Mouse (Mus musculus): Measurements from ENCODE around the gene Id1. TPM values are rescaled to one million over a fixed set of nuclear protein-coding genes. Genes with fewer than 3 reads are reported as not detected.

Gene Id1
- total RNA-seq, 1 experiment, result 122 TPM

- Histone ChIP-seq H3K9ac (ENCODE audit: insufficient read depth, low read depth, low read length, poor library complexity, severe bottlenecking) (no peak overlapping the region), H3K4me1 (ENCODE audit: control insufficient read depth in 2 of 2, insufficient read depth in 2 of 2, low read length in 2 of 2, poor library complexity in 1 of 2) (peaks cover 14 to 34% of the 10 kb centered on the region in 2 experiments), H3K27ac (ENCODE audit: insufficient read depth, low read depth, low read length, poor library complexity, severe bottlenecking) (no peak overlapping the region), H3K4me3 (ENCODE audit: insufficient read depth in 1 of 2, low read depth in 1 of 2, low read length in 2 of 2, poor library complexity in 1 of 2, severe bottlenecking in 1 of 2) (peak overlapping the region; percentile 25 to 32), H3K36me3 (ENCODE audit: control insufficient read depth, insufficient read depth, low read length, poor library complexity, severe bottlenecking) (no peaks in the 10 kb centered on the region), H3K9me3 (ENCODE audit: control insufficient read depth, insufficient read depth, low read depth, low read length) (no peaks in the 10 kb centered on the region)
- TF ChIP-seq ZC3H11A (IDR thresholded peaks at IDR 0.05; ENCODE audit: borderline replicate concordance, low read depth, low read length) (no peak), ZNF384 (IDR thresholded peaks at IDR 0.05; ENCODE audit: low read depth, low read length) (no peak), MAFK (IDR thresholded peaks at IDR 0.05; ENCODE audit: insufficient read depth, low read depth, low read length) (no peak), CHD2 (IDR thresholded peaks at IDR 0.05; ENCODE audit: low read depth, low read length) (no peak), HCFC1 (IDR thresholded peaks at IDR 0.05; ENCODE audit: borderline replicate concordance, insufficient read depth, low read length) (no peak)
- DNase-seq (ENCODE audit: low read depth, low spot score), result peak; percentile 76
- in situ Hi-C loops (cut with MboI; ENCODE audit: low sequenced_read_pairs in 2 of 2, unreplicated experiment in 2 of 2), result loop anchor here in 1 of 2 experiments (5.0 kb wide), 1 partner anchor 33 kb away; no protein-coding TSS in a partner anchor
Measured at GRCm38 (mm10) chr2:152734984-152735383, 1.1 kb upstream of the Id1 start.

GRCm38 (mm10) chr2:152736748-152737147, 697 bp downstream of the Id1 start:
- H3K36me3 ChIP-seq (ENCODE audit: control insufficient read depth, insufficient read depth, low read length, poor library complexity, severe bottlenecking), result no peaks in the 10 kb centered on the region
- H3K4me1 ChIP-seq (ENCODE audit: control insufficient read depth in 2 of 2, insufficient read depth in 2 of 2, low read length in 2 of 2, poor library complexity in 1 of 2), result peaks cover 15 to 34% of the 10 kb centered on the region in 2 experiments
- no peak overlapping the region for H3K27ac ChIP-seq (ENCODE audit: insufficient read depth, low read depth, low read length, poor library complexity, severe bottlenecking)
- peak overlapping the region; percentile 66 to 75 for H3K4me3 ChIP-seq (ENCODE audit: insufficient read depth in 1 of 2, low read depth in 1 of 2, low read length in 2 of 2, poor library complexity in 1 of 2, severe bottlenecking in 1 of 2)
- TF ChIP-seq ZC3H11A (IDR thresholded peaks at IDR 0.05; ENCODE audit: borderline replicate concordance, low read depth, low read length) (no peak), HCFC1 (IDR thresholded peaks at IDR 0.05; ENCODE audit: borderline replicate concordance, insufficient read depth, low read length) (no peak), CHD2 (IDR thresholded peaks at IDR 0.05; ENCODE audit: low read depth, low read length) (no peak)
- DNase-seq (ENCODE audit: low read depth, low spot score), result no peak
- H3K9me3 ChIP-seq (ENCODE audit: control insufficient read depth, insufficient read depth, low read depth, low read length), result no peaks in the 10 kb centered on the region
- in situ Hi-C loops (cut with MboI; ENCODE audit: low sequenced_read_pairs in 2 of 2, unreplicated experiment in 2 of 2), result loop anchor here in 1 of 2 experiments (5.0 kb wide), 1 partner anchor 34 kb away; no protein-coding TSS in a partner anchor
- peak overlapping the region; percentile 39 for H3K9ac ChIP-seq (ENCODE audit: insufficient read depth, low read depth, low read length, poor library complexity, severe bottlenecking)

- Histone ChIP-seq H3K4me1 (ENCODE audit: control insufficient read depth in 2 of 2, insufficient read depth in 2 of 2, low read length in 2 of 2, poor library complexity in 1 of 2) (peaks cover 17 to 34% of the 10 kb centered on the region in 2 experiments), H3K9me3 (ENCODE audit: control insufficient read depth, insufficient read depth, low read depth, low read length) (no peaks in the 10 kb centered on the region), H3K9ac (ENCODE audit: insufficient read depth, low read depth, low read length, poor library complexity, severe bottlenecking) (0 out of 2 replicates have a peak overlapping the region, but pooled peaks have one; percentile 18), H3K36me3 (ENCODE audit: control insufficient read depth, insufficient read depth, low read length, poor library complexity, severe bottlenecking) (no peaks in the 10 kb centered on the region), H3K4me3 (ENCODE audit: insufficient read depth in 1 of 2, low read depth in 1 of 2, low read length in 2 of 2, poor library complexity in 1 of 2, severe bottlenecking in 1 of 2) (peak overlapping the region; percentile 66 to 75), H3K27ac (ENCODE audit: insufficient read depth, low read depth, low read length, poor library complexity, severe bottlenecking) (no peak overlapping the region)
- no peak for DNase-seq (ENCODE audit: low read depth, low spot score)
- in situ Hi-C loops (cut with MboI; ENCODE audit: low sequenced_read_pairs in 2 of 2, unreplicated experiment in 2 of 2), result loop anchor here in 1 of 2 experiments (5.0 kb wide), 1 partner anchor 35 kb away; no protein-coding TSS in a partner anchor
- TF ChIP-seq MAFK (IDR thresholded peaks at IDR 0.05; ENCODE audit: insufficient read depth, low read depth, low read length) (no peak), HCFC1 (IDR thresholded peaks at IDR 0.05; ENCODE audit: borderline replicate concordance, insufficient read depth, low read length) (no peak), ZC3H11A (IDR thresholded peaks at IDR 0.05; ENCODE audit: borderline replicate concordance, low read depth, low read length) (no peak), CHD2 (IDR thresholded peaks at IDR 0.05; ENCODE audit: low read depth, low read length) (no peak), ZNF384 (IDR thresholded peaks at IDR 0.05; ENCODE audit: low read depth, low read length) (no peak)
Measured at GRCm38 (mm10) chr2:152737306-152738221, 1.5 kb downstream of the Id1 start.

- Histone ChIP-seq H3K27ac (ENCODE audit: insufficient read depth, low read depth, low read length, poor library complexity, severe bottlenecking) (no peak overlapping the region), H3K4me1 (ENCODE audit: control insufficient read depth in 2 of 2, insufficient read depth in 2 of 2, low read length in 2 of 2, poor library complexity in 1 of 2) (peaks cover 17 to 34% of the 10 kb centered on the region in 2 experiments), H3K9me3 (ENCODE audit: control insufficient read depth, insufficient read depth, low read depth, low read length) (no peaks in the 10 kb centered on the region), H3K36me3 (ENCODE audit: control insufficient read depth, insufficient read depth, low read length, poor library complexity, severe bottlenecking) (no peaks in the 10 kb centered on the region), H3K9ac (ENCODE audit: insufficient read depth, low read depth, low read length, poor library complexity, severe bottlenecking) (no peak overlapping the region), H3K4me3 (ENCODE audit: insufficient read depth in 1 of 2, low read depth in 1 of 2, low read length in 2 of 2, poor library complexity in 1 of 2, severe bottlenecking in 1 of 2) (no peak overlapping the region)
- TF ChIP-seq ZNF384 (IDR thresholded peaks at IDR 0.05; ENCODE audit: low read depth, low read length) (no peak), HCFC1 (IDR thresholded peaks at IDR 0.05; ENCODE audit: borderline replicate concordance, insufficient read depth, low read length) (no peak), ZC3H11A (IDR thresholded peaks at IDR 0.05; ENCODE audit: borderline replicate concordance, low read depth, low read length) (no peak), MAFK (IDR thresholded peaks at IDR 0.05; ENCODE audit: insufficient read depth, low read depth, low read length) (no peak), CHD2 (IDR thresholded peaks at IDR 0.05; ENCODE audit: low read depth, low read length) (no peak)
- in situ Hi-C loops (cut with MboI; ENCODE audit: low sequenced_read_pairs in 2 of 2, unreplicated experiment in 2 of 2), result loop anchor here in 1 of 2 experiments (5.0 kb wide), 1 partner anchor 36 kb away; no protein-coding TSS in a partner anchor
- DNase-seq (ENCODE audit: low read depth, low spot score), result no peak
Measured at GRCm38 (mm10) chr2:152738341-152738740, 2.3 kb downstream of the Id1 start.
